Comparison of ENCODE assay signal across 18 mouse cellular contexts in the genomic region with DNA sequence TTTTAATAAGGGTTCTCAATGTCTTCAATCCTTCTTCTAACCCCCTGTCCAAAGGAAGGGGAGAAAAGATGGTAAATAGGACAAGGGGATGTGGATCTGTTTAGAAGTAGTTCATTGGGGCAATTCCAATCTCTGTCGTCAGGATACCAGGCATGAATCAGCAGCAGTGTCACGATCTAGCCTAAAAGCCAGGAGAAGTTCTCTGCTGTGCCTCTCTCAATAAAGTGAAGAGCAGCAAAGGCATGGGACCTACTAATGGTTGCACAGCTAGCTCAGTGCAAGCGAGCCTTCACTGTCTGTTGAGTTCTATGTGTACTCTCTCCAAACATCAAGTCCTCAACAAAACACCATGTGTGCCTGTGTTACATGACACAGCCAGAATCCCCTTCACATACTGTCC.
"Had no signal": no experiment of that assay in that cellular context is flagged by ENCODE, and none has a peak within 500 bp of the region (broad histone marks: within the 10 kb centered on the region; RNA-seq: fewer than 3 reads in every experiment).

No protein-coding gene starts in this region.

- H3K9ac ChIP-seq: intestine, embryonic 15.5 days; limb, embryonic 12.5 days; limb, embryonic 15.5 days had no signal

- ATAC-seq: intestine, embryonic 15.5 days had no signal

- DNase-seq: kidney, adult 11 months; kidney, adult 9 months; kidney, postnatal 14 days; kidney, postnatal 4 days; left cerebral cortex, postnatal 4 days; lung, adult 2 months; lung, postnatal 14 days; lung, postnatal 4 days; midbrain, embryonic 14.5 days; right cerebral cortex, postnatal 14 days; right cerebral cortex, postnatal 4 days; thymus, adult 2 months; thymus, postnatal 25 days had no signal

- H3K36me3 ChIP-seq: intestine, embryonic 15.5 days; limb, embryonic 15.5 days had no signal

- H3K4me2 ChIP-seq: intestine, embryonic 15.5 days; limb, embryonic 12.5 days; limb, embryonic 15.5 days; midbrain, embryonic 11.5 days had no signal

- H3K27me3 ChIP-seq: intestine, embryonic 15.5 days; limb, embryonic 12.5 days; limb, embryonic 15.5 days had no signal

- H3K27ac ChIP-seq: intestine, embryonic 15.5 days; limb, embryonic 12.5 days; limb, embryonic 15.5 days; stomach, postnatal 0 days had no signal

- H3K4me3 ChIP-seq: intestine, embryonic 15.5 days; limb, embryonic 12.5 days; limb, embryonic 15.5 days had no signal

- H3K4me1 ChIP-seq: intestine, embryonic 15.5 days; limb, embryonic 12.5 days; limb, embryonic 15.5 days had no signal

- H3K9me3 ChIP-seq: intestine, embryonic 15.5 days; limb, embryonic 12.5 days; limb, embryonic 15.5 days had no signal
